ENCODE assay signal across 8 mouse cellular contexts in the genomic region with DNA sequence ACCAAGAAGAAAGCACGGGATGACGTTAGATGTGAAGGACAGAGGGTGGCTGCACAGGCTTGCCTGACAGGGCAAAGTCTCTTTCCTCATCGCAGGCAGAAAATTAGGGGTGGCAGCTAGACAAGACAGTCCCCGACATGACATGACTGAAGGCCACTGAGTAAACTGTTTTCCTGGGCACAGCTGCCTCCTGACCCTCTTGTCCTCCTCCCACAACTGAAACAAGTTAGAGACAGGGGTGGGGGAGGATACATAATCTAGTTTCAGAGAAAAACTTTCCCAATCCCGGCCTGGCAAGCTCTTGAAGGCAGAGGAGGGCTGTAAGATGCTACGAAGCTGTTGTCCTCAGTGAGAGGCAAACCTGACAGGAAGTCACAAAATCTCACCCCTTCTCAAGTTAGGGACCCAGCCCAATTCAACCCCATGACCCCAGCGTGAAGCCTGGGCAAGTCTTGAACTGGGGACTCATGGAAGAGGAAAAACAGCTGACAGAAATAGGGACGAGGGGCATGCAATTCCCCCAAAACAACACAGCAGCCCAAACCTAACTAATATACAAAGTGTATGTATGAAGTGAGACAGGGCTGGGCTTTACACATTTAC. TPM values are rescaled to one million over a fixed set of nuclear protein-coding genes. Genes with fewer than 3 reads are reported as not detected.
A peak's percentile ranks its signal among the peaks of the same experiment; 100 is the strongest.
DNase-seq lines count a peak whose midpoint lies in the region; ATAC-seq lines count a peak whose summit lies in the region.

No protein-coding gene starts in this region.

- H3K4me1 ChIP-seq in heart, embryonic 12.5 days (replicated peaks): peaks cover 66% of the 10 kb centered on the region
- peaks cover 64% of the 10 kb centered on the region for H3K4me1 ChIP-seq in embryonic facial prominence, embryonic 13.5 days
- H3K4me1 ChIP-seq in intestine, embryonic 15.5 days (replicated peaks): peaks cover 63% of the 10 kb centered on the region
- peaks cover 52% of the 10 kb centered on the region for H3K4me1 ChIP-seq in midbrain, embryonic 16.5 days (ENCODE audit: control insufficient read depth, insufficient read depth, low read length)

- peak overlapping the region; percentile 73 for H3K9ac ChIP-seq in heart, embryonic 12.5 days
- peak overlapping the region; percentile 94 for H3K9ac ChIP-seq in embryonic facial prominence, embryonic 13.5 days
- H3K9ac ChIP-seq in intestine, embryonic 15.5 days: peak overlapping the region; percentile 74
- H3K9ac ChIP-seq in midbrain, embryonic 16.5 days (ENCODE audit: low read depth, low read length): peak overlapping the region; percentile 89

- peak overlapping the region; percentile 98; the same call in 1 of the 2 replicates for H3K27ac ChIP-seq in heart, embryonic 12.5 days (ENCODE audit: poor library complexity, severe bottlenecking)
- peak overlapping the region; percentile 98 for H3K27ac ChIP-seq in embryonic facial prominence, embryonic 13.5 days
- peak overlapping the region; percentile 92 for H3K27ac ChIP-seq in intestine, embryonic 15.5 days
- H3K27ac ChIP-seq in midbrain, embryonic 16.5 days (ENCODE audit: low read length): no peak overlapping the region; the same call in 1 of the 2 replicates

- intact Hi-C loops in heart, postnatal 14 days (cut with DNase I): loop anchor here (2.0 kb wide), 2 partner anchors 18 to 42 kb away; no protein-coding TSS in a partner anchor

- no peaks in the 10 kb centered on the region for H3K9me3 ChIP-seq in heart, embryonic 12.5 days (replicated peaks)
- no peaks in the 10 kb centered on the region for H3K9me3 ChIP-seq in embryonic facial prominence, embryonic 13.5 days
- H3K9me3 ChIP-seq in intestine, embryonic 15.5 days: no peaks in the 10 kb centered on the region
- no peaks in the 10 kb centered on the region for H3K9me3 ChIP-seq in midbrain, embryonic 16.5 days (replicated peaks; ENCODE audit: control insufficient read depth, low read length, poor library complexity, severe bottlenecking)

- no peak for DNase-seq in heart, postnatal 14 days
- DNase-seq in thymus, postnatal 36 days: no peak
- DNase-seq in spleen, adult 12 weeks (ENCODE audit: low spot score): no peak
- no peak for DNase-seq in right cerebral cortex, postnatal 14 days

- WGBS in heart, embryonic 12.5 days: 32% methylated on average over 8 of the region's 8 CpGs
- 13% methylated on average over 8 of the region's 8 CpGs for WGBS in embryonic facial prominence, embryonic 13.5 days
- WGBS in intestine, embryonic 15.5 days: 28% methylated on average over 8 of the region's 8 CpGs
- 14% methylated on average over 8 of the region's 8 CpGs for WGBS in midbrain, embryonic 16.5 days

- no peaks in the 10 kb centered on the region for H3K27me3 ChIP-seq in heart, embryonic 12.5 days (replicated peaks)
- H3K27me3 ChIP-seq in embryonic facial prominence, embryonic 13.5 days: no peaks in the 10 kb centered on the region
- H3K27me3 ChIP-seq in intestine, embryonic 15.5 days (replicated peaks): no peaks in the 10 kb centered on the region
- no peaks in the 10 kb centered on the region for H3K27me3 ChIP-seq in midbrain, embryonic 16.5 days (ENCODE audit: control insufficient read depth, insufficient read depth, low read depth, low read length)

- peak overlapping the region; percentile 98 for H3K4me2 ChIP-seq in heart, embryonic 12.5 days
- H3K4me2 ChIP-seq in embryonic facial prominence, embryonic 13.5 days: peak overlapping the region; percentile 85
- H3K4me2 ChIP-seq in intestine, embryonic 15.5 days (replicated peaks): peak overlapping the region; percentile 95
- peak overlapping the region; percentile 96 for H3K4me2 ChIP-seq in midbrain, embryonic 16.5 days (ENCODE audit: low read length)

- H3K4me3 ChIP-seq in heart, embryonic 12.5 days: peak overlapping the region; percentile 77
- peak overlapping the region; percentile 87 for H3K4me3 ChIP-seq in embryonic facial prominence, embryonic 13.5 days
- H3K4me3 ChIP-seq in intestine, embryonic 15.5 days (replicated peaks): peak overlapping the region; percentile 74
- H3K4me3 ChIP-seq in midbrain, embryonic 16.5 days (ENCODE audit: low read depth, low read length): peak overlapping the region; percentile 68

- no peaks in the 10 kb centered on the region for H3K36me3 ChIP-seq in heart, embryonic 12.5 days
- peaks cover 5% of the 10 kb centered on the region for H3K36me3 ChIP-seq in embryonic facial prominence, embryonic 13.5 days
- no peaks in the 10 kb centered on the region for H3K36me3 ChIP-seq in intestine, embryonic 15.5 days
- no peaks in the 10 kb centered on the region; the same call in 1 of the 2 replicates for H3K36me3 ChIP-seq in midbrain, embryonic 16.5 days (ENCODE audit: control insufficient read depth, insufficient read depth, low read length)

- ATAC-seq in heart, embryonic 12.5 days (ENCODE audit: insufficient number of reproducible peaks, low FRiP score): no peak
- ATAC-seq in embryonic facial prominence, embryonic 13.5 days (ENCODE audit: insufficient number of reproducible peaks, insufficient read depth, low FRiP score, low TSS enrichment, low read depth): no peak
- ATAC-seq in intestine, embryonic 15.5 days: no peak
- no peak for ATAC-seq in midbrain, embryonic 16.5 days

RNA-seq across cellular contexts. Expression of a gene that starts 1.7 kb away (rescaled TPM):
- polyA plus RNA-seq in heart, embryonic 12.5 days (2016; fragmentation: Nextera tagmentation; extraction: Ambion mirVana): 43.3 and 46.1 TPM in 2 replicates
- 100 to 1,000 TPM in 1 of 2 experiments, 10 to 100 TPM in 1; 85.0 to 105 TPM for total RNA-seq in heart, postnatal 14 days (2021)
- polyA plus RNA-seq in embryonic facial prominence, embryonic 13.5 days (2015; fragmentation: Nextera tagmentation; extraction: Ambion mirVana): 139 and 159 TPM in 2 replicates
- 67.2 and 77.1 TPM in 2 replicates for polyA plus RNA-seq in intestine, embryonic 15.5 days (2015; fragmentation: Nextera tagmentation; extraction: Ambion mirVana)
- 110 and 117 TPM in 2 replicates for polyA plus RNA-seq in midbrain, embryonic 16.5 days (2015; fragmentation: Nextera tagmentation; extraction: Ambion mirVana)

RNA-seq across cellular contexts. Expression of a gene that starts 23.6 kb away (rescaled TPM):
- polyA plus RNA-seq in heart, embryonic 12.5 days (2016; fragmentation: Nextera tagmentation; extraction: Ambion mirVana): 27.8 and 28.2 TPM in 2 replicates
- 10 to 100 TPM; 46.9 to 49.9 TPM for total RNA-seq in heart, postnatal 14 days (2021)
- polyA plus RNA-seq in embryonic facial prominence, embryonic 13.5 days (2015; fragmentation: Nextera tagmentation; extraction: Ambion mirVana): 21.1 and 22.0 TPM in 2 replicates
- polyA plus RNA-seq in intestine, embryonic 15.5 days (2015; fragmentation: Nextera tagmentation; extraction: Ambion mirVana): 37.7 and 39.9 TPM in 2 replicates
- polyA plus RNA-seq in midbrain, embryonic 16.5 days (2015; fragmentation: Nextera tagmentation; extraction: Ambion mirVana): 4.4 and 5.4 TPM in 2 replicates

RNA-seq across cellular contexts. Expression of a gene that starts 47.5 kb away (rescaled TPM):
- polyA plus RNA-seq in heart, embryonic 12.5 days (2016; fragmentation: Nextera tagmentation; extraction: Ambion mirVana): 8.9 and 9.2 TPM in 2 replicates
- 1 to 10 TPM; 4.2 to 4.7 TPM for total RNA-seq in heart, postnatal 14 days (2021)
- polyA plus RNA-seq in embryonic facial prominence, embryonic 13.5 days (2015; fragmentation: Nextera tagmentation; extraction: Ambion mirVana): 9.1 and 10.6 TPM in 2 replicates
- polyA plus RNA-seq in intestine, embryonic 15.5 days (2015; fragmentation: Nextera tagmentation; extraction: Ambion mirVana): 5.7 and 6.9 TPM in 2 replicates
- polyA plus RNA-seq in midbrain, embryonic 16.5 days (2015; fragmentation: Nextera tagmentation; extraction: Ambion mirVana): 3.2 TPM in 2 replicates

RNA-seq across cellular contexts. Expression of a gene that starts 49.1 kb away (rescaled TPM):
- polyA plus RNA-seq in heart, embryonic 12.5 days (2016; fragmentation: Nextera tagmentation; extraction: Ambion mirVana): 13.4 and 13.7 TPM in 2 replicates
- total RNA-seq in heart, postnatal 14 days (2021): 1 to 10 TPM; 8.0 TPM
- 19.5 and 20.3 TPM in 2 replicates for polyA plus RNA-seq in embryonic facial prominence, embryonic 13.5 days (2015; fragmentation: Nextera tagmentation; extraction: Ambion mirVana)
- polyA plus RNA-seq in intestine, embryonic 15.5 days (2015; fragmentation: Nextera tagmentation; extraction: Ambion mirVana): 8.3 and 8.7 TPM in 2 replicates
- polyA plus RNA-seq in midbrain, embryonic 16.5 days (2015; fragmentation: Nextera tagmentation; extraction: Ambion mirVana): 1.6 and 2.1 TPM in 2 replicates
